8 mouse cellular contexts compared by ENCODE assay signal in the genomic region with DNA sequence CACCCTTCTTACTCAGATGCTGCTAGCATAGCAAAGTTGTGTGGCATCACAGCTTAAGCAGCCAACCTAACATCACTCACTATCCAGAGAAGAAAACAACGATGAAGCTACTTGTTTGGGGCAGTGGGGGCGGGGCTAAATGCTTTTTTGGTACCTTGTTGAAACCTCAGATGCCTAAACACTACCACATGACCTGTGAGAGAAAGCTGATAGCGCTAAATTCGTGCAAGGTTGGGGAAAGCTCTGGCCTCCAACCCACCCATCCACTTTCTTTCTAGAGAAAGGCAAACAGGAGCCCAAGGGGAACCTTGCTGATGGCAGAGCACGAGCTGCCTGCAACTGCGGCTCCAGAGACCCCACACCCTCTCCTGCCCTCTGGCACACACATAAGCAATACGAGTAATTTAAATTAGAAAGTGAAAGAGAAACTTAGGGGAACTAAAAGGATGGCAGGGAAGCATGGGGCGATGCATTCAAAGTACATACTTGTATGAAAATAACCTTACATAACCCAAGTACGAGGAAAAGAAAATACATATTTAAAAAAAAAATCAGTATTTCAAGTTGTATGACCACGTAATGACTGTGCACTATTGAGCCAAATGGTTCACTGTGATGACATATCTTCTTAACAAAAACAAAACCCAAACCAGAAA. TPM values are rescaled to one million over a fixed set of nuclear protein-coding genes. Genes with fewer than 3 reads are reported as not detected.
DNase-seq lines count a peak whose midpoint lies in the region; ATAC-seq and TF ChIP-seq lines count a peak whose summit lies in the region.

No protein-coding gene starts in this region.

- no peak for TF ChIP-seq CTCF in liver, embryonic 14.5 days (IDR thresholded peaks at IDR 0.05; ENCODE audit: low read depth)

- DNase-seq in forebrain, embryonic 11.5 days (ENCODE audit: low spot score) = no peak
- DNase-seq in B cell, adult 2 months = peak; percentile 61 to 63
- no peak for DNase-seq in liver, embryonic 14.5 days (ENCODE audit: low read depth in 3 of 3, low spot score in 3 of 3)
- peak; percentile 31 to 68 for DNase-seq in spleen, postnatal 4 days (ENCODE audit: low spot score in 2 of 2)
- DNase-seq in left cerebral cortex, postnatal 10 days (ENCODE audit: extremely low spot score in 1 of 2, low spot score in 2 of 2) = no peak
- no peak for DNase-seq in urinary bladder, postnatal 36 days (ENCODE audit: low spot score in 2 of 2)

- no peak for TF ChIP-seq EP300 in liver, embryonic 14.5 days (IDR thresholded peaks at IDR 0.05; ENCODE audit: low read depth)

- peak overlapping the region; percentile 16; the same call in 1 of the 2 replicates for H3K9ac ChIP-seq in forebrain, embryonic 11.5 days (ENCODE audit: low read length)
- H3K9ac ChIP-seq in forebrain, embryonic 16.5 days (replicated peaks; ENCODE audit: low read depth, low read length) = no peak overlapping the region
- H3K9ac ChIP-seq in forebrain, embryonic 15.5 days (replicated peaks) = no peak overlapping the region
- no peak overlapping the region for H3K9ac ChIP-seq in liver, embryonic 14.5 days (replicated peaks)

- no peaks in the 10 kb centered on the region for H3K9me3 ChIP-seq in forebrain, embryonic 11.5 days (ENCODE audit: control insufficient read depth, low read length)
- no peaks in the 10 kb centered on the region for H3K9me3 ChIP-seq in forebrain, embryonic 16.5 days (ENCODE audit: control insufficient read depth, low read length)
- no peaks in the 10 kb centered on the region for H3K9me3 ChIP-seq in forebrain, embryonic 15.5 days
- H3K9me3 ChIP-seq in liver, embryonic 14.5 days (ENCODE audit: control insufficient read depth, low read length) = no peaks in the 10 kb centered on the region

- peaks cover 4% of the 10 kb centered on the region; the same call in 1 of the 2 replicates for H3K36me3 ChIP-seq in forebrain, embryonic 11.5 days (ENCODE audit: control insufficient read depth, insufficient read depth, low read length)
- H3K36me3 ChIP-seq in forebrain, embryonic 16.5 days (ENCODE audit: control insufficient read depth, insufficient read depth) = no peaks in the 10 kb centered on the region
- H3K36me3 ChIP-seq in forebrain, embryonic 15.5 days = peaks cover 6% of the 10 kb centered on the region; the same call in 1 of the 2 replicates
- H3K36me3 ChIP-seq in liver, embryonic 14.5 days (replicated peaks; ENCODE audit: control insufficient read depth, insufficient read depth, low read depth) = no peaks in the 10 kb centered on the region

- no peak overlapping the region for H3K4me3 ChIP-seq in forebrain, embryonic 11.5 days (ENCODE audit: low read depth, low read length)
- H3K4me3 ChIP-seq in forebrain, embryonic 16.5 days (replicated peaks; ENCODE audit: low read length) = no peak overlapping the region
- no peak overlapping the region for H3K4me3 ChIP-seq in forebrain, embryonic 15.5 days
- peak overlapping the region; percentile 16 to 29; a peak in 2 of 4 replicates for H3K4me3 ChIP-seq in liver, embryonic 14.5 days (ENCODE audit: insufficient read depth in 1 of 2, low read depth in 2 of 2, low read length in 2 of 2)

- 57% methylated on average over 10 of the region's 10 CpGs for WGBS in forebrain, embryonic 11.5 days
- WGBS in forebrain, embryonic 16.5 days = 49% methylated on average over 10 of the region's 10 CpGs
- WGBS in forebrain, embryonic 15.5 days = 55% methylated on average over 10 of the region's 10 CpGs
- WGBS in liver, embryonic 14.5 days (ENCODE audit: insufficient replicate concordance) = 41% methylated on average over 10 of the region's 10 CpGs

- H3K27me3 ChIP-seq in forebrain, embryonic 11.5 days (ENCODE audit: control insufficient read depth, insufficient read depth, low read length) = no peaks in the 10 kb centered on the region
- H3K27me3 ChIP-seq in forebrain, embryonic 16.5 days (replicated peaks; ENCODE audit: control insufficient read depth, insufficient read depth, low read length) = no peaks in the 10 kb centered on the region
- no peaks in the 10 kb centered on the region for H3K27me3 ChIP-seq in forebrain, embryonic 15.5 days
- H3K27me3 ChIP-seq in liver, embryonic 14.5 days (ENCODE audit: control insufficient read depth, insufficient read depth, low read length) = no peaks in the 10 kb centered on the region

- 0 out of 2 replicates have a peak, but pooled peaks cover 6% of the 10 kb centered on the region for H3K4me1 ChIP-seq in forebrain, embryonic 11.5 days (replicated peaks; ENCODE audit: control insufficient read depth, insufficient read depth, low read length)
- H3K4me1 ChIP-seq in forebrain, embryonic 16.5 days (replicated peaks; ENCODE audit: control insufficient read depth, insufficient read depth, low read length) = peaks cover 26% of the 10 kb centered on the region
- peaks cover 41% of the 10 kb centered on the region for H3K4me1 ChIP-seq in forebrain, embryonic 15.5 days
- peaks cover 0 to 15% of the 10 kb centered on the region in 2 experiments; a peak in 2 of 4 replicates for H3K4me1 ChIP-seq in liver, embryonic 14.5 days (replicated peaks; ENCODE audit: control insufficient read depth in 2 of 2, insufficient read depth in 2 of 2, low read length in 1 of 2)

- no peak for ATAC-seq in forebrain, embryonic 11.5 days (replicated peaks; ENCODE audit: low FRiP score)
- no peak for ATAC-seq in forebrain, embryonic 16.5 days
- ATAC-seq in forebrain, embryonic 15.5 days (replicated peaks) = no peak
- ATAC-seq in liver, embryonic 14.5 days (ENCODE audit: insufficient read depth) = no peak

- H3K27ac ChIP-seq in forebrain, embryonic 11.5 days (ENCODE audit: low read depth, low read length) = no peak overlapping the region
- H3K27ac ChIP-seq in forebrain, embryonic 16.5 days (ENCODE audit: low read length) = no peak overlapping the region
- H3K27ac ChIP-seq in forebrain, embryonic 15.5 days (replicated peaks) = peak overlapping the region; percentile 62; the same call in 1 of the 2 replicates
- H3K27ac ChIP-seq in liver, embryonic 14.5 days = no peak overlapping the region

- no peak overlapping the region for H3K4me2 ChIP-seq in forebrain, embryonic 11.5 days (ENCODE audit: low read depth, low read length, severe bottlenecking)
- no peak overlapping the region for H3K4me2 ChIP-seq in forebrain, embryonic 16.5 days (ENCODE audit: low read length)
- no peak overlapping the region for H3K4me2 ChIP-seq in forebrain, embryonic 15.5 days (replicated peaks)
- H3K4me2 ChIP-seq in liver, embryonic 14.5 days (ENCODE audit: low read depth) = peak overlapping the region; percentile 44

- intact Hi-C loops in left cerebral cortex, postnatal 10 days (cut with DNase I) = no loop called here

RNA-seq across cellular contexts. Expression of gene Setd7, which starts 7.7 kb away (rescaled TPM):
- polyA plus RNA-seq in forebrain, embryonic 11.5 days (2014; fragmentation: Nextera tagmentation; extraction: Ambion mirVana) = 4.3 and 4.6 TPM in 2 replicates
- 4.2 and 4.5 TPM in 2 replicates for polyA plus RNA-seq in forebrain, embryonic 16.5 days (2015; fragmentation: Nextera tagmentation; extraction: Ambion mirVana)
- 4.4 and 5.5 TPM in 2 replicates for polyA plus RNA-seq in forebrain, embryonic 15.5 days (2015; fragmentation: Nextera tagmentation; extraction: Ambion mirVana)
- polyA plus RNA-seq in liver, embryonic 14.5 days (2012; rRNA removed) = 1.5 and 1.8 TPM in 2 replicates
- 0.88 and 1.0 TPM in 2 replicates for polyA plus RNA-seq in liver, embryonic 14.5 days (2014; fragmentation: Nextera tagmentation; extraction: Ambion mirVana)
- total RNA-seq in left cerebral cortex, postnatal 10 days (2021) = 10 to 100 TPM; 50.8 to 53.3 TPM

Comparison
In these comparisons a context has a peak if more than half of its experiments do, and no peak if none do; other contexts are left out.
1. DNase-seq: peak in B cell, adult 2 months (2 of 2) and spleen, postnatal 4 days (2 of 2); none in forebrain, embryonic 11.5 days (single experiment), liver, embryonic 14.5 days (0 of 3), left cerebral cortex, postnatal 10 days (0 of 2) and urinary bladder, postnatal 36 days (0 of 2).
2. H3K4me3 ChIP-seq: peak in liver, embryonic 14.5 days (2 of 2); none in forebrain, embryonic 11.5 days (single experiment), forebrain, embryonic 16.5 days (single experiment) and forebrain, embryonic 15.5 days (single experiment).